Mouse (Mus musculus) stomach, embryonic 14.5 days (tissue): ENCODE measurements around the gene Hpn. TPM values are rescaled to one million over a fixed set of nuclear protein-coding genes. Genes with fewer than 3 reads are reported as not detected.

Experiments
- ATAC-seq: fragments of 200-750 bp; cut with Nextera tagmentation; 2 replicates; pipeline ENCODE4 v1.8.0; 2017; ENCODE audit warnings: low read depth, moderate TSS enrichment; ENCODE audit not compliant: insufficient number of reproducible peaks, insufficient read depth, low FRiP score
- H3K27ac ChIP-seq: fragments of 300-500 bp; sonication (generic); 2 replicates; pipeline ENCODE4 v1.5.1; 2014; ENCODE audit warnings: mild to moderate bottlenecking, low read length, moderate library complexity, mixed read lengths
- H3K27me3 ChIP-seq: fragments of 300-500 bp; sonication (generic); 2 replicates; pipeline ENCODE4 v1.6.1; 2014; ENCODE audit warnings: low read length, control low read depth, mixed read lengths; ENCODE audit not compliant: control insufficient read depth, insufficient read depth
- H3K36me3 ChIP-seq: fragments of 300-500 bp; sonication (generic); 2 replicates; pipeline ENCODE4 v1.6.1; 2014; ENCODE audit warnings: mild to moderate bottlenecking, control low read depth, low read length, moderate library complexity, mixed read lengths; ENCODE audit not compliant: control insufficient read depth, insufficient read depth
- H3K4me1 ChIP-seq: fragments of 300-500 bp; sonication (generic); 2 replicates; pipeline ENCODE4 v1.6.1; 2014; ENCODE audit warnings: low read length, control low read depth, mixed read lengths; ENCODE audit not compliant: control insufficient read depth, insufficient read depth
- H3K4me2 ChIP-seq: fragments of 300-500 bp; sonication (generic); replicated peaks from 2 replicates; pipeline ENCODE4 v1.6.1; 2014; ENCODE audit warnings: low read depth, low read length, control low read depth
- H3K4me3 ChIP-seq: fragments of 300-500 bp; sonication (generic); 2 replicates; pipeline ENCODE4 v1.5.1; 2014; ENCODE audit warnings: low read depth, low read length, control low read depth
- H3K9ac ChIP-seq: fragments of 300-500 bp; sonication (generic); replicated peaks from 2 replicates; pipeline ENCODE4 v1.6.1; 2014; ENCODE audit warnings: low read depth, mild to moderate bottlenecking, control low read depth, low read length, moderate library complexity, mixed read lengths
- H3K9me3 ChIP-seq: fragments of 300-500 bp; sonication (generic); 2 replicates; pipeline ENCODE4 v1.6.1; 2016; ENCODE audit warnings: low read depth, low read length, control low read depth; ENCODE audit not compliant: control insufficient read depth
- WGBS: fragments of 180-500 bp; shearing (Covaris S2); extraction: QIAGEN DNeasy Blood & Tissue Kit; methylation state at CpG from one replicate; pipeline ENCODE4 v1.1.7; 2014; 5-methylcytosine and 5-hydroxymethylcytosine counted together
- polyA plus RNA-seq: library from polyadenylated mRNA; unstranded; fragments of >200 nt; fragmentation: Nextera tagmentation; extraction: Ambion mirVana; gene quantifications from 2 replicates; pipeline ENCODE4 v1.2.1, GENCODE M21; 2014

The Hpn gene
- polyA plus RNA-seq, 1 experiment from 2014 or later = 23.0 TPM

- Histone ChIP-seq H3K36me3 (no peaks in the 10 kb centered on the region), H3K9ac (no peak within 1 kb of the TSS)
- no peak for ATAC-seq
These were observed 63.6 kb downstream of the Hpn start, which contains the start of gene Fxyd7 for GRCm38 (mm10) chr7:31051321-31052021. Gene Fxyd7 (minus strand): TSS chr7:31051467.

GRCm38 (mm10) chr7:31050921-31051320, 64.2 kb downstream of the Hpn start:
- Histone ChIP-seq H3K9me3 (no peaks in the 10 kb centered on the region), H3K9ac (no peak overlapping the region), H3K27ac (no peak overlapping the region), H3K27me3 (peaks cover 24% of the 10 kb centered on the region), H3K4me3 (peak overlapping the region; percentile 29; the same call in 1 of the 2 replicates), H3K4me1 (peaks cover 54% of the 10 kb centered on the region), H3K4me2 (peak overlapping the region; percentile 41), H3K36me3 (no peaks in the 10 kb centered on the region)
- WGBS = 2% methylated on average over 9 of the region's 9 CpGs
- ATAC-seq = no peak

More at GRCm38 (mm10) chr7:31051321-31052021, 63.6 kb downstream of the Hpn start, which contains the start of gene Fxyd7:
- peaks cover 24% of the 10 kb centered on the region for H3K27me3 ChIP-seq
- no peak within 1 kb of the TSS for H3K27ac ChIP-seq
- peak within 1 kb of the TSS; percentile 41 for H3K4me2 ChIP-seq
- H3K4me3 ChIP-seq = peak within 1 kb of the TSS; percentile 29; the same call in 1 of the 2 replicates
- H3K4me1 ChIP-seq = peaks cover 54% of the 10 kb centered on the region
- 1% methylated on average over 26 of the region's 28 CpGs for WGBS
- H3K9me3 ChIP-seq = no peaks in the 10 kb centered on the region

GRCm38 (mm10) chr7:31050487-31050886, 64.6 kb downstream of the Hpn start:
- Histone ChIP-seq H3K4me3 (peak overlapping the region; percentile 29; the same call in 1 of the 2 replicates), H3K4me2 (peak overlapping the region; percentile 41), H3K4me1 (peaks cover 54% of the 10 kb centered on the region), H3K9me3 (no peaks in the 10 kb centered on the region), H3K9ac (no peak overlapping the region), H3K36me3 (no peaks in the 10 kb centered on the region), H3K27me3 (peaks cover 24% of the 10 kb centered on the region), H3K27ac (no peak overlapping the region)
- 5% methylated on average over 6 of the region's 6 CpGs for WGBS
- no peak for ATAC-seq

- Histone ChIP-seq H3K4me2 (peak overlapping the region; percentile 41), H3K4me3 (peak overlapping the region; percentile 29; the same call in 1 of the 2 replicates), H3K36me3 (no peaks in the 10 kb centered on the region), H3K9me3 (no peaks in the 10 kb centered on the region), H3K9ac (no peak overlapping the region), H3K27ac (no peak overlapping the region), H3K27me3 (peaks cover 24% of the 10 kb centered on the region), H3K4me1 (peaks cover 52% of the 10 kb centered on the region)
- ATAC-seq = peak; percentile 26; the same call in 1 of the 2 replicates
- under 1% methylated on average over 13 of the region's 15 CpGs for WGBS
These were observed 65.2 kb downstream of the Hpn start for GRCm38 (mm10) chr7:31049846-31050281.

- peak overlapping the region; percentile 41 for H3K4me2 ChIP-seq
- no peaks in the 10 kb centered on the region for H3K36me3 ChIP-seq
- WGBS = 11% methylated on average over 5 of the region's 5 CpGs
- H3K9me3 ChIP-seq = no peaks in the 10 kb centered on the region
- no peak for ATAC-seq
- peaks cover 24% of the 10 kb centered on the region for H3K27me3 ChIP-seq
- H3K4me1 ChIP-seq = peaks cover 46% of the 10 kb centered on the region
- H3K27ac ChIP-seq = no peak overlapping the region
- no peak overlapping the region for H3K9ac ChIP-seq
- H3K4me3 ChIP-seq = 0 out of 2 replicates have a peak overlapping the region, but pooled peaks have one; percentile 29
These were observed 65.8 kb downstream of the Hpn start for GRCm38 (mm10) chr7:31049135-31049845.

Other genes starting within 250 kb of the Hpn start
- 0.35 and 0.80 TPM in 2 replicates for gene Cd22, start 234.9 kb downstream of the Hpn start, polyA plus RNA-seq
- gene Mag, start 200.4 kb downstream of the Hpn start, polyA plus RNA-seq = 0.10 and 0.74 TPM in 2 replicates
- gene Hamp2, start 190.6 kb downstream of the Hpn start, polyA plus RNA-seq = not detected in 2 replicates
- not detected in 2 replicates for gene Hamp, start 171.3 kb downstream of the Hpn start, polyA plus RNA-seq
- gene Usf2, start 158.5 kb downstream of the Hpn start, polyA plus RNA-seq = 21.4 and 29.1 TPM in 2 replicates
- 70.5 and 79.5 TPM in 2 replicates for gene Lsr, start 141.8 kb downstream of the Hpn start, polyA plus RNA-seq
- 6.4 and 7.1 TPM in 2 replicates for gene Fam187b, start 141.5 kb downstream of the Hpn start, polyA plus RNA-seq
- 19.9 and 20.2 TPM in 2 replicates for gene Fxyd5, start 72.8 kb downstream of the Hpn start, polyA plus RNA-seq
- 35.7 and 42.2 TPM in 2 replicates for gene Fxyd7, start 63.8 kb downstream of the Hpn start, polyA plus RNA-seq
- 86.7 and 99.3 TPM in 2 replicates for gene Fxyd1, start 58.1 kb downstream of the Hpn start, polyA plus RNA-seq
- gene Lgi4, start 55.9 kb downstream of the Hpn start, polyA plus RNA-seq = 0.78 and 1.7 TPM in 2 replicates
- 458 and 479 TPM in 2 replicates for gene Fxyd3, start 38.6 kb downstream of the Hpn start, polyA plus RNA-seq
- gene Scn1b, start 11.7 kb upstream of the Hpn start, polyA plus RNA-seq = 1.2 and 1.4 TPM in 2 replicates
- gene Gramd1a, start 40.6 kb upstream of the Hpn start, polyA plus RNA-seq = 62.1 and 63.1 TPM in 2 replicates
- not detected in 2 replicates for gene Scgb2b2, start 175.2 kb upstream of the Hpn start, polyA plus RNA-seq
- not detected in 2 replicates for gene Scgb1b2, start 176.5 kb upstream of the Hpn start, polyA plus RNA-seq
- gene Scgb2b3, start 246.8 kb upstream of the Hpn start, polyA plus RNA-seq = not detected in 2 replicates